Mouse (Mus musculus): ENCODE measurements around the gene Ppp1r3g.

The Ppp1r3g gene

GRCm38 (mm10) chr13:36009981-36010380 is 51.3 kb downstream of the Ppp1r3g start:
- H3K27me3 ChIP-seq (ENCODE audit: insufficient read depth, low read length), result no peaks in the 10 kb centered on the region
- no peak overlapping the region for H3K4me3 ChIP-seq (replicated peaks; ENCODE audit: low read length)
- TF ChIP-seq NANOG (IDR thresholded peaks at IDR 0.05; ENCODE audit: borderline replicate concordance, low read length) (no peak), POU5F1 (IDR thresholded peaks at IDR 0.05; ENCODE audit: borderline replicate concordance, low read length) (no peak), CTCF (conservative IDR thresholded peaks at IDR 0.05; ENCODE audit: low read length) (no peak)
- no peaks in the 10 kb centered on the region for H3K36me3 ChIP-seq (ENCODE audit: insufficient read depth, low read length)
- no peaks in the 10 kb centered on the region for H3K9me3 ChIP-seq (ENCODE audit: low read length)
- H3K4me1 ChIP-seq (replicated peaks; ENCODE audit: low read depth, low read length), result peaks cover 4% of the 10 kb centered on the region; the same call in 1 of the 2 replicates

GRCm38 (mm10) chr13:36015636-36016035 is 57.0 kb downstream of the Ppp1r3g start:
- no peak for TF ChIP-seq NANOG (IDR thresholded peaks at IDR 0.05; ENCODE audit: borderline replicate concordance, low read length)
- TF ChIP-seq POU5F1 (IDR thresholded peaks at IDR 0.05; ENCODE audit: borderline replicate concordance, low read length), result no peak
- Histone ChIP-seq H3K36me3 (ENCODE audit: insufficient read depth, low read length) (no peaks in the 10 kb centered on the region), H3K9me3 (ENCODE audit: low read length) (no peaks in the 10 kb centered on the region), H3K4me1 (replicated peaks; ENCODE audit: low read depth, low read length) (peaks cover 4% of the 10 kb centered on the region; the same call in 1 of the 2 replicates), H3K27me3 (ENCODE audit: insufficient read depth, low read length) (no peaks in the 10 kb centered on the region), H3K4me3 (replicated peaks; ENCODE audit: low read length) (no peak overlapping the region)

- H3K4me1 ChIP-seq (replicated peaks; ENCODE audit: low read depth, low read length), result no peaks in the 10 kb centered on the region
- no peaks in the 10 kb centered on the region for H3K36me3 ChIP-seq (ENCODE audit: insufficient read depth, low read length)
- no peak for TF ChIP-seq NANOG (IDR thresholded peaks at IDR 0.05; ENCODE audit: borderline replicate concordance, low read length)
- TF ChIP-seq POU5F1 (IDR thresholded peaks at IDR 0.05; ENCODE audit: borderline replicate concordance, low read length), result no peak
- TF ChIP-seq CTCF (conservative IDR thresholded peaks at IDR 0.05; ENCODE audit: low read length), result no peak
- no peaks in the 10 kb centered on the region for H3K27me3 ChIP-seq (ENCODE audit: insufficient read depth, low read length)
- no peaks in the 10 kb centered on the region for H3K9me3 ChIP-seq (ENCODE audit: low read length)
- H3K4me3 ChIP-seq (replicated peaks; ENCODE audit: low read length), result no peak overlapping the region
These were observed 59.4 kb downstream of the Ppp1r3g start for GRCm38 (mm10) chr13:36018017-36018416.

- H3K4me1 ChIP-seq (replicated peaks; ENCODE audit: low read depth, low read length), result peaks cover 2% of the 10 kb centered on the region
- TF ChIP-seq NANOG (IDR thresholded peaks at IDR 0.05; ENCODE audit: borderline replicate concordance, low read length) (no peak), CTCF (conservative IDR thresholded peaks at IDR 0.05; ENCODE audit: low read length) (peak; percentile 46)
- no peak overlapping the region for H3K4me3 ChIP-seq (replicated peaks; ENCODE audit: low read length)
- H3K27me3 ChIP-seq (ENCODE audit: insufficient read depth, low read length), result no peaks in the 10 kb centered on the region
- no peaks in the 10 kb centered on the region for H3K9me3 ChIP-seq (ENCODE audit: low read length)
- no peaks in the 10 kb centered on the region for H3K36me3 ChIP-seq (ENCODE audit: insufficient read depth, low read length)
These were observed 61.0 kb downstream of the Ppp1r3g start for GRCm38 (mm10) chr13:36019309-36020274.

Data from E14TG2a.4 (cell line).